Mouse (Mus musculus): ENCODE results near the gene Add1.
"Not testable (repeated sequence)": the region's sequence is repeated elsewhere in the genome, so short reads cannot be mapped to it uniquely, and the experiment has no call there.

The Add1 gene

GRCm38 (mm10) chr5:34551821-34552220 lies 21.6 kb upstream of the Add1 start:
- no peak for DNase-seq

- no peak for DNase-seq
These were observed 9.6 kb upstream of the Add1 start for GRCm38 (mm10) chr5:34563854-34564253.

GRCm38 (mm10) chr5:34564291-34564690 lies 9.2 kb upstream of the Add1 start:
- DNase-seq = no peak

GRCm38 (mm10) chr5:34565545-34566283 lies 7.8 kb upstream of the Add1 start:
- DNase-seq = peak in 1 of 2 experiments; percentile 36

- DNase-seq = no peak
These were observed 1.9 kb upstream of the Add1 start for GRCm38 (mm10) chr5:34571551-34571950.

- not testable (repeated sequence) for DNase-seq
These were observed 896 bp upstream of the Add1 start for GRCm38 (mm10) chr5:34572568-34572967.

- no peak for DNase-seq
These were observed 1.3 kb downstream of the Add1 start for GRCm38 (mm10) chr5:34574721-34575120.

- DNase-seq = no peak
These were observed 2.8 kb downstream of the Add1 start for GRCm38 (mm10) chr5:34576286-34576685.

- DNase-seq = no peak
These were observed 4.7 kb downstream of the Add1 start for GRCm38 (mm10) chr5:34578038-34578655.

GRCm38 (mm10) chr5:34579377-34579776 lies 5.9 kb downstream of the Add1 start:
- DNase-seq = no peak

GRCm38 (mm10) chr5:34581671-34582313 lies 8.3 kb downstream of the Add1 start:
- not testable (repeated sequence) for DNase-seq

- no peak for DNase-seq
These were observed 8.8 kb downstream of the Add1 start for GRCm38 (mm10) chr5:34582314-34582675.

- DNase-seq = no peak
These were observed 11.8 kb downstream of the Add1 start for GRCm38 (mm10) chr5:34585216-34585615.

- no peak for DNase-seq
These were observed 14.4 kb downstream of the Add1 start for GRCm38 (mm10) chr5:34587881-34588280.

- DNase-seq = peak; percentile 46 to 77
These were observed 16.6 kb downstream of the Add1 start for GRCm38 (mm10) chr5:34590059-34590458.

- no peak for DNase-seq
These were observed 17.2 kb downstream of the Add1 start for GRCm38 (mm10) chr5:34590702-34591101.

- no peak for DNase-seq
These were observed 18.0 kb downstream of the Add1 start for GRCm38 (mm10) chr5:34591388-34592004.

- DNase-seq = not testable (repeated sequence)
These were observed 18.8 kb downstream of the Add1 start for GRCm38 (mm10) chr5:34592224-34592623.

GRCm38 (mm10) chr5:34592666-34593065 lies 19.2 kb downstream of the Add1 start:
- no peak for DNase-seq

- DNase-seq = no peak
These were observed 19.8 kb downstream of the Add1 start for GRCm38 (mm10) chr5:34593202-34593727.

GRCm38 (mm10) chr5:34604576-34604975 lies 31.1 kb downstream of the Add1 start:
- no peak for DNase-seq

- no peak for DNase-seq
These were observed 33.8 kb downstream of the Add1 start for GRCm38 (mm10) chr5:34607100-34607880.

Data from kidney, postnatal 25 days (tissue).